Mouse (Mus musculus) embryonic facial prominence, embryonic 14.5 days (tissue): ENCODE data around the gene Il33. TPM values are rescaled to one million over a fixed set of nuclear protein-coding genes. Genes with fewer than 3 reads are reported as not detected.

Source experiments
- ATAC-seq: fragments of 200-750 bp; cut with Nextera tagmentation; 2 replicates; pipeline ENCODE4 v1.8.0; 2017; ENCODE audit warnings: low read depth, moderate number of reproducible peaks, moderate TSS enrichment
- DNase-seq: peaks from one replicate; pipeline ENCODE4 v3.0.0-alpha.2; 2015; ENCODE audit warnings: low spot score
- H3K27ac ChIP-seq: fragments of 300-500 bp; sonication (generic); replicated peaks from 2 replicates; pipeline ENCODE4 v1.5.1; 2014; ENCODE audit warnings: low read depth, mild to moderate bottlenecking, low read length, moderate library complexity
- H3K27me3 ChIP-seq: fragments of 300-500 bp; sonication (generic); replicated peaks from 2 replicates; pipeline ENCODE4 v1.6.1; 2014; ENCODE audit warnings: low read length; ENCODE audit not compliant: control insufficient read depth, insufficient read depth
- H3K36me3 ChIP-seq: fragments of 300-500 bp; sonication (generic); 2 replicates; pipeline ENCODE4 v1.6.1; 2014; ENCODE audit warnings: low read length, mixed read lengths; ENCODE audit not compliant: control insufficient read depth, insufficient read depth
- H3K4me1 ChIP-seq: fragments of 300-500 bp; sonication (generic); 2 replicates; pipeline ENCODE4 v1.6.1; 2014; ENCODE audit warnings: antibody characterized with exemption, low read length; ENCODE audit not compliant: control insufficient read depth, insufficient read depth
- H3K4me2 ChIP-seq: fragments of 300-500 bp; sonication (generic); 2 replicates; pipeline ENCODE4 v1.6.1; 2014; ENCODE audit warnings: low read depth, mild to moderate bottlenecking, low read length, moderate library complexity, mixed read lengths
- H3K4me3 ChIP-seq: fragments of 300-500 bp; sonication (generic); 2 replicates; pipeline ENCODE4 v1.5.1; 2014; ENCODE audit warnings: low read depth, mild to moderate bottlenecking, low read length
- H3K9ac ChIP-seq: fragments of 300-500 bp; sonication (generic); 2 replicates; pipeline ENCODE4 v1.6.1; 2014; ENCODE audit warnings: low read depth, mild to moderate bottlenecking, low read length, moderate library complexity, mixed read lengths
- H3K9me3 ChIP-seq: fragments of 300-500 bp; sonication (generic); 2 replicates; pipeline ENCODE4 v1.6.1; 2016; ENCODE audit warnings: low read length; ENCODE audit not compliant: control insufficient read depth
- WGBS: fragments of 180-500 bp; shearing (Covaris S2); extraction: QIAGEN DNeasy Blood & Tissue Kit; methylation state at CpG from one replicate; pipeline ENCODE4 v1.1.7; 2014; 5-methylcytosine and 5-hydroxymethylcytosine counted together
- polyA plus RNA-seq: library from polyadenylated mRNA; unstranded; fragments of >200 nt; fragmentation: Nextera tagmentation; extraction: Ambion mirVana; gene quantifications from 2 replicates; pipeline ENCODE4 v1.2.1, GENCODE M21; 2014

The Il33 gene
- polyA plus RNA-seq, 1 experiment from 2014 or later, result 12.3 TPM

GRCm38 (mm10) chr19:29960906-29961305, 36.0 kb downstream of the Il33 start:
- no peak overlapping the region for H3K27ac ChIP-seq
- no peaks in the 10 kb centered on the region for H3K4me1 ChIP-seq
- no peak overlapping the region for H3K9ac ChIP-seq
- H3K27me3 ChIP-seq, result no peaks in the 10 kb centered on the region
- WGBS, result 75% methylated on average over 4 of the region's 4 CpGs
- DNase-seq, result no peak
- H3K9me3 ChIP-seq, result 0 out of 2 replicates have a peak, but pooled peaks cover 3% of the 10 kb centered on the region
- no peak overlapping the region for H3K4me3 ChIP-seq
- no peaks in the 10 kb centered on the region for H3K36me3 ChIP-seq
- no peak overlapping the region for H3K4me2 ChIP-seq
- ATAC-seq, result no peak

- H3K27ac ChIP-seq, result no peak overlapping the region
- ATAC-seq, result no peak
- no peak overlapping the region for H3K9ac ChIP-seq
- H3K36me3 ChIP-seq, result no peaks in the 10 kb centered on the region
- H3K27me3 ChIP-seq, result no peaks in the 10 kb centered on the region
- 86% methylated on average over 6 of the region's 6 CpGs for WGBS
- H3K9me3 ChIP-seq, result peaks cover 12% of the 10 kb centered on the region; the same call in 1 of the 2 replicates
- H3K4me2 ChIP-seq, result no peak overlapping the region
- H3K4me3 ChIP-seq, result no peak overlapping the region
- DNase-seq, result no peak
- H3K4me1 ChIP-seq, result no peaks in the 10 kb centered on the region
Measured at GRCm38 (mm10) chr19:29961842-29962241, 36.9 kb downstream of the Il33 start.

- no peak for DNase-seq
- Histone ChIP-seq H3K27me3 (no peaks in the 10 kb centered on the region), H3K4me1 (no peaks in the 10 kb centered on the region), H3K4me3 (no peak overlapping the region), H3K27ac (no peak overlapping the region), H3K9me3 (peaks cover 14% of the 10 kb centered on the region; the same call in 1 of the 2 replicates), H3K36me3 (no peaks in the 10 kb centered on the region), H3K9ac (no peak overlapping the region), H3K4me2 (no peak overlapping the region)
- WGBS, result 80% methylated on average over 2 of the region's 2 CpGs
- no peak for ATAC-seq
Measured at GRCm38 (mm10) chr19:29963598-29964092, 38.7 kb downstream of the Il33 start.

- Histone ChIP-seq H3K4me1 (no peaks in the 10 kb centered on the region), H3K4me2 (no peak overlapping the region), H3K9ac (no peak overlapping the region), H3K9me3 (peaks cover 14% of the 10 kb centered on the region; the same call in 1 of the 2 replicates), H3K4me3 (no peak overlapping the region), H3K27me3 (no peaks in the 10 kb centered on the region), H3K27ac (no peak overlapping the region), H3K36me3 (no peaks in the 10 kb centered on the region)
- WGBS, result 91% methylated on average over 3 of the region's 3 CpGs
- DNase-seq (no peak), ATAC-seq (no peak)
Measured at GRCm38 (mm10) chr19:29967960-29968359, 43.0 kb downstream of the Il33 start.

- DNase-seq (no peak), ATAC-seq (no peak)
- H3K4me2 ChIP-seq, result no peak overlapping the region
- no peaks in the 10 kb centered on the region for H3K4me1 ChIP-seq
- 76% methylated on average over 5 of the region's 5 CpGs for WGBS
- no peaks in the 10 kb centered on the region for H3K9me3 ChIP-seq
- no peaks in the 10 kb centered on the region for H3K27me3 ChIP-seq
- H3K9ac ChIP-seq, result no peak overlapping the region
- H3K27ac ChIP-seq, result no peak overlapping the region
- no peak overlapping the region for H3K4me3 ChIP-seq
- no peaks in the 10 kb centered on the region for H3K36me3 ChIP-seq
Measured at GRCm38 (mm10) chr19:29973396-29973795, 48.5 kb downstream of the Il33 start.

GRCm38 (mm10) chr19:29978847-29979246, 53.9 kb downstream of the Il33 start:
- Histone ChIP-seq H3K4me2 (no peak overlapping the region), H3K9ac (no peak overlapping the region), H3K27ac (no peak overlapping the region), H3K4me3 (no peak overlapping the region), H3K36me3 (no peaks in the 10 kb centered on the region), H3K27me3 (no peaks in the 10 kb centered on the region), H3K9me3 (no peaks in the 10 kb centered on the region), H3K4me1 (no peaks in the 10 kb centered on the region)
- DNase-seq (peak; percentile 64), ATAC-seq (no peak)
- 63% methylated on average over 2 of the region's 2 CpGs for WGBS

GRCm38 (mm10) chr19:29979452-29980089, 54.7 kb downstream of the Il33 start:
- H3K27me3 ChIP-seq, result no peaks in the 10 kb centered on the region
- no peak overlapping the region for H3K4me3 ChIP-seq
- DNase-seq, result no peak
- H3K9me3 ChIP-seq, result no peaks in the 10 kb centered on the region
- H3K27ac ChIP-seq, result no peak overlapping the region
- no peak overlapping the region for H3K4me2 ChIP-seq
- ATAC-seq, result no peak
- no peaks in the 10 kb centered on the region for H3K36me3 ChIP-seq
- no peak overlapping the region for H3K9ac ChIP-seq
- no peaks in the 10 kb centered on the region for H3K4me1 ChIP-seq
- 67% methylated on average over 8 of the region's 8 CpGs for WGBS

GRCm38 (mm10) chr19:29984208-29985005, 59.5 kb downstream of the Il33 start:
- H3K27ac ChIP-seq, result no peak overlapping the region
- H3K9me3 ChIP-seq, result no peaks in the 10 kb centered on the region
- 65% methylated on average over 16 of the region's 16 CpGs for WGBS
- no peak overlapping the region for H3K4me2 ChIP-seq
- H3K27me3 ChIP-seq, result no peaks in the 10 kb centered on the region
- no peak overlapping the region for H3K4me3 ChIP-seq
- no peaks in the 10 kb centered on the region for H3K36me3 ChIP-seq
- no peak overlapping the region for H3K9ac ChIP-seq
- H3K4me1 ChIP-seq, result no peaks in the 10 kb centered on the region
- no peak for ATAC-seq
- DNase-seq, result peak; percentile 13
